Mouse (Mus musculus) retina, embryonic 14.5 days (tissue): ENCODE measurements around the gene Ap1s1.
A peak's percentile ranks its signal among the peaks of the same experiment; 100 is the strongest.

ENCODE experiments used
- DNase-seq: peaks from one replicate; pipeline ENCODE4 v3.0.0-alpha.2; 2015; ENCODE audit warnings: low spot score

The Ap1s1 gene

GRCm38 (mm10) chr5:137024318-137024717, 21.6 kb downstream of the Ap1s1 start:
- DNase-seq = no peak

- no peak for DNase-seq
Observed at GRCm38 (mm10) chr5:137015913-137016312, 30.0 kb downstream of the Ap1s1 start.

- DNase-seq = no peak
Observed at GRCm38 (mm10) chr5:137012401-137012950, 33.5 kb downstream of the Ap1s1 start.

GRCm38 (mm10) chr5:137009988-137010387, 35.9 kb downstream of the Ap1s1 start:
- peak; percentile 80 for DNase-seq

GRCm38 (mm10) chr5:137007276-137007675, 38.7 kb downstream of the Ap1s1 start:
- no peak for DNase-seq

GRCm38 (mm10) chr5:137000612-137001011, 45.3 kb downstream of the Ap1s1 start:
- peak; percentile 34 for DNase-seq

- no peak for DNase-seq
Observed at GRCm38 (mm10) chr5:136999449-136999848, 46.5 kb downstream of the Ap1s1 start.

GRCm38 (mm10) chr5:136989801-136990200, 56.1 kb downstream of the Ap1s1 start:
- no peak for DNase-seq

- DNase-seq = no peak
Observed at GRCm38 (mm10) chr5:136988420-136988819, 57.5 kb downstream of the Ap1s1 start.

GRCm38 (mm10) chr5:136987934-136988271, 58.0 kb downstream of the Ap1s1 start, which contains the start of gene Znhit1:
TSS of gene Znhit1 (minus strand) at chr5:136988021.
- DNase-seq = peak; percentile 16

- DNase-seq = peak; percentile 68
Observed at GRCm38 (mm10) chr5:136987138-136987933, 58.6 kb downstream of the Ap1s1 start.

GRCm38 (mm10) chr5:136986695-136987137, 59.2 kb downstream of the Ap1s1 start, which contains the start of gene Plod3:
TSS of gene Plod3 (plus strand) at chr5:136987019.
- peak; percentile 100 for DNase-seq
